Comparison of ENCODE assay signal across 14 mouse cellular contexts in the genomic region with DNA sequence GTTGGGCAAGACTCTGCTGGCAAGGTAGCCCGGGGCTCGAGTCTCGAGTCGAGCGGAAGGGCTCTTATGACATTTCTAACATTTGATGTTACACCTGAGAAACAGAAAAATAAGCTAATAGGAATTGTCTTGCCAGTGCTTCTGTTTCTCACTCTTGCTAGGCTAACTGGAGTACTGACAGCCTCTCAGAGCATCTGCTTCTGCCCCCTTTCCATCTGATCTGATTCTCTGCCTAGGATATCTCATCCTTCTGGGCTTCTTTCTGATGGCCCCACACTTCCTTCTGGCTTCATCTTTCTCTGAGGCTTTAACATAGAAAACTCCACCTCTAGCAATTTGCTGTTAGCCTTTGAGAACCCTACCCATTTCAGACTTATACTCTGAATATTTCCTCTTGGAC.
A peak's percentile ranks its signal among the peaks of the same experiment; 100 is the strongest.
DNase-seq lines count a peak whose midpoint lies in the region.
"Had no signal": no experiment of that assay in that cellular context is flagged by ENCODE, and none has a peak within 500 bp of the region (broad histone marks: within the 10 kb centered on the region; RNA-seq: fewer than 3 reads in every experiment).

No protein-coding gene starts in this region.

- DNase-seq in layer of hippocampus, adult 11-12 months (ENCODE audit: low spot score), result peak; percentile 25
- DNase-seq in layer of hippocampus, postnatal 25 days (ENCODE audit: extremely low spot score in 1 of 2, low spot score in 1 of 2), result no peak
- peak; percentile 1 for DNase-seq in ZHBTc4 (ENCODE audit: low read depth, low spot score)
- DNase-seq in layer of hippocampus, postnatal 14 days (ENCODE audit: low spot score in 2 of 2), result peak; percentile 4 to 36
- no peak for DNase-seq in heart, adult 8-10 months (ENCODE audit: low spot score)
- DNase-seq in spleen, postnatal 10 days (ENCODE audit: low spot score in 2 of 2), result no peak
- DNase-seq: adrenal gland, adult 2 months; adrenal gland, postnatal 14 days; cerebellum, adult 11-12 months; cerebellum, adult 8-10 months; cerebellum, postnatal 10 days; gastrocnemius, postnatal 10 days; gastrocnemius, postnatal 36 days; heart, adult 2 months had no signal

Comparison
In these comparisons a context has a peak if more than half of its experiments do, and no peak if none do; other contexts are left out.
1. DNase-seq: peak in layer of hippocampus, adult 11-12 months (single experiment), ZHBTc4 (single experiment) and layer of hippocampus, postnatal 14 days (2 of 2); none in layer of hippocampus, postnatal 25 days (0 of 2), heart, adult 8-10 months (single experiment) and spleen, postnatal 10 days (0 of 2).